Mouse (Mus musculus): ENCODE data around the gene Tcte2.

Gene Tcte2

GRCm38 (mm10) chr17:13745373-13745772 lies 16.3 kb downstream of the Tcte2 start:
- DNase-seq (ENCODE audit: low read depth): no peak

GRCm38 (mm10) chr17:13744824-13745223 lies 16.8 kb downstream of the Tcte2 start:
- no peak for DNase-seq (ENCODE audit: low read depth)

GRCm38 (mm10) chr17:13744219-13744618 lies 17.4 kb downstream of the Tcte2 start:
- no peak for DNase-seq (ENCODE audit: low read depth)

GRCm38 (mm10) chr17:13743709-13744079 lies 17.9 kb downstream of the Tcte2 start:
- no peak for DNase-seq (ENCODE audit: low read depth)

- DNase-seq (ENCODE audit: low read depth): no peak
Observed at GRCm38 (mm10) chr17:13742941-13743708, 18.5 kb downstream of the Tcte2 start.

- DNase-seq (ENCODE audit: low read depth): no peak
Observed at GRCm38 (mm10) chr17:13742334-13742733, 19.3 kb downstream of the Tcte2 start.

- DNase-seq (ENCODE audit: low read depth): no peak
Observed at GRCm38 (mm10) chr17:13741611-13742010, 20.0 kb downstream of the Tcte2 start.

GRCm38 (mm10) chr17:13740796-13741195 lies 20.8 kb downstream of the Tcte2 start:
- DNase-seq (ENCODE audit: low read depth): no peak

GRCm38 (mm10) chr17:13739981-13740380 lies 21.6 kb downstream of the Tcte2 start:
- DNase-seq (ENCODE audit: low read depth): no peak

- no peak for DNase-seq (ENCODE audit: low read depth)
Observed at GRCm38 (mm10) chr17:13738916-13739315, 22.7 kb downstream of the Tcte2 start.

GRCm38 (mm10) chr17:13738121-13738776 lies 23.4 kb downstream of the Tcte2 start:
- no peak for DNase-seq (ENCODE audit: low read depth)

- no peak for DNase-seq (ENCODE audit: low read depth)
Observed at GRCm38 (mm10) chr17:13737336-13737735, 24.3 kb downstream of the Tcte2 start.

GRCm38 (mm10) chr17:13735803-13736282 lies 25.8 kb downstream of the Tcte2 start:
- DNase-seq (ENCODE audit: low read depth): no peak

GRCm38 (mm10) chr17:13735057-13735456 lies 26.6 kb downstream of the Tcte2 start:
- DNase-seq (ENCODE audit: low read depth): no peak

- no peak for DNase-seq (ENCODE audit: low read depth)
Observed at GRCm38 (mm10) chr17:13733971-13734370, 27.7 kb downstream of the Tcte2 start.

- no peak for DNase-seq (ENCODE audit: low read depth)
Observed at GRCm38 (mm10) chr17:13732685-13733084, 28.9 kb downstream of the Tcte2 start.

GRCm38 (mm10) chr17:13731727-13732112 lies 29.9 kb downstream of the Tcte2 start:
- no peak for DNase-seq (ENCODE audit: low read depth)

- DNase-seq (ENCODE audit: low read depth): no peak
Observed at GRCm38 (mm10) chr17:13730980-13731726, 30.5 kb downstream of the Tcte2 start.

- DNase-seq (ENCODE audit: low read depth): no peak
Observed at GRCm38 (mm10) chr17:13726832-13727355, 34.7 kb downstream of the Tcte2 start.

GRCm38 (mm10) chr17:13725004-13725550 lies 36.5 kb downstream of the Tcte2 start:
- no peak for DNase-seq (ENCODE audit: low read depth)

- DNase-seq (ENCODE audit: low read depth): no peak
Observed at GRCm38 (mm10) chr17:13722434-13722833, 39.2 kb downstream of the Tcte2 start.

GRCm38 (mm10) chr17:13721372-13721771 lies 40.3 kb downstream of the Tcte2 start:
- no peak for DNase-seq (ENCODE audit: low read depth)

All from c-Kit-positive CD71-negative TER-119-negative erythroid progenitor cells, embryonic 14.5 days (primary cell).